Mouse (Mus musculus) olfactory bulb, adult 2 months (tissue): ENCODE data around the gene Anks1. TPM values are rescaled to one million over a fixed set of nuclear protein-coding genes. Genes with fewer than 3 reads are reported as not detected.

Experiments used
- H3K27ac ChIP-seq: fragments of 200-500 bp; 2 replicates; pipeline ENCODE4 v1.5.1; 2012; ENCODE audit warnings: low read depth, low read length; ENCODE audit not compliant: insufficient read depth
- H3K4me1 ChIP-seq: fragments of 200-500 bp; 2 replicates; pipeline ENCODE4 v1.6.1; 2012; ENCODE audit warnings: low read length; ENCODE audit not compliant: control insufficient read depth, insufficient read depth
- H3K4me3 ChIP-seq: fragments of 200-500 bp; 2 replicates; pipeline ENCODE4 v1.5.1; 2012; ENCODE audit warnings: mild to moderate bottlenecking, low read depth, low read length, moderate library complexity; ENCODE audit not compliant: insufficient read depth
- CTCF ChIP-seq: fragments of 200-500 bp; IDR thresholded peaks from 2 replicates; pipeline ENCODE4 v1.5.1; 2012; ENCODE audit warnings: low read depth, mild to moderate bottlenecking, low read length, moderate library complexity; ENCODE audit not compliant: insufficient read depth
- POLR2A ChIP-seq: fragments of 200-500 bp; IDR thresholded peaks from 2 replicates; pipeline ENCODE4 v1.6.1; 2012; ENCODE audit warnings: mild to moderate bottlenecking, low read depth, low read length, moderate library complexity; ENCODE audit not compliant: insufficient read depth
- WGBS: fragments of 180-500 bp; shearing (Covaris S2); methylation state at CpG from one replicate; pipeline ENCODE4 v1.1.7; 2018; 5-methylcytosine and 5-hydroxymethylcytosine counted together
- polyA plus RNA-seq: library from polyadenylated mRNA; stranded (reverse); fragments of >200 nt; gene quantifications from 2 replicates; pipeline ENCODE4 v1.2.4, GENCODE M21; 2012; ENCODE audit warnings: low replicate concordance; ENCODE audit not compliant: missing spikeins, insufficient read depth, insufficient read length

Anks1 gene
- polyA plus RNA-seq, 1 experiment, result not detected

- 83% methylated on average over 6 of the region's 6 CpGs for WGBS
- TF ChIP-seq POLR2A (no peak), CTCF (no peak)
- H3K4me1 ChIP-seq, result no peaks in the 10 kb centered on the region
- H3K27ac ChIP-seq, result no peak overlapping the region
- no peak overlapping the region for H3K4me3 ChIP-seq
Observed at GRCm38 (mm10) chr17:28106352-28106751, 197.2 kb downstream of the Anks1 start.

GRCm38 (mm10) chr17:28107275-28107674 lies 198.2 kb downstream of the Anks1 start:
- Histone ChIP-seq H3K27ac (no peak overlapping the region), H3K4me1 (no peaks in the 10 kb centered on the region), H3K4me3 (no peak overlapping the region)
- WGBS, result 15% methylated on average over 14 of the region's 14 CpGs
- TF ChIP-seq CTCF (no peak), POLR2A (no peak)

GRCm38 (mm10) chr17:28112266-28112665 lies 203.2 kb downstream of the Anks1 start:
- 90% methylated on average over 8 of the region's 8 CpGs for WGBS
- H3K4me3 ChIP-seq, result no peak overlapping the region
- H3K4me1 ChIP-seq, result no peaks in the 10 kb centered on the region
- TF ChIP-seq CTCF (no peak), POLR2A (no peak)
- no peak overlapping the region for H3K27ac ChIP-seq

Other genes starting within 250 kb of the Anks1 start
- gene Spdef, start 180.4 kb upstream of the Anks1 start, polyA plus RNA-seq, result not detected in 2 replicates
- gene D17Wsu92e, start 88.7 kb upstream of the Anks1 start, polyA plus RNA-seq, result 114 TPM in 1 of 2 replicates, not detected in the other
- not detected in 2 replicates for gene Snrpc, start 71.2 kb upstream of the Anks1 start, polyA plus RNA-seq
- not detected in 2 replicates for gene Uhrf1bp1, start 52.9 kb upstream of the Anks1 start, polyA plus RNA-seq
- not detected in 2 replicates for gene Taf11, start 538 bp downstream of the Anks1 start, polyA plus RNA-seq
- not detected in 2 replicates for gene Tcp11, start 171.3 kb downstream of the Anks1 start, polyA plus RNA-seq
- gene Scube3, start 232.8 kb downstream of the Anks1 start, polyA plus RNA-seq, result not detected in 2 replicates